In the genomic region with DNA sequence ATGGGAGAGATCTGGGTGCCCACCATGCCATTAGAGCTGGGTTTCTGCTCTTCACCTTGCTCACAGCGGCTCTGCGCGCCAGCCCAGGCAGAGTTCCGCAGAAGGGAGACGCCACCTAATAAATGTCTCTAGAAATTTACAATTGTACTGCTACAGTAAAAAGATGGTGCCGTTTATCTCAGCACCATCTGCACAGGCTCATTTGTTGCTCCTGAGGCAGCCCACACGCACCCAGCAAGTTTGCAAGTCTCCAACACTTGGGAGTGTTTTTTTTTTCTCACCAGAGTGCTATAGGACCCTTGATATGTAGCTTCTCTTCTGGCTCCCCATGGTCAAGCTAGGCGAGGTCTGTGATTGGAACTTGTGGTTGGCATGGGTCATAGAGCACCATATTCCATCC, we compare ENCODE assay signal across 27 mouse cellular contexts. TPM values are rescaled to one million over a fixed set of nuclear protein-coding genes. Genes with fewer than 3 reads are reported as not detected.
DNase-seq lines count a peak whose midpoint lies in the region; ATAC-seq and TF ChIP-seq lines count a peak whose summit lies in the region.
"Had no signal": no experiment of that assay in that cellular context is flagged by ENCODE, and none has a peak within 500 bp of the region (broad histone marks: within the 10 kb centered on the region; RNA-seq: fewer than 3 reads in every experiment).

No protein-coding gene starts in this region.

- no peaks in the 10 kb centered on the region for H3K9me3 ChIP-seq in midbrain, postnatal 0 days (ENCODE audit: low read length)
- H3K9me3 ChIP-seq: embryonic facial prominence, embryonic 13.5 days; embryonic facial prominence, embryonic 15.5 days; forebrain, embryonic 10.5 days; forebrain, embryonic 12.5 days had no signal

- no peak for TF ChIP-seq CTCF in midbrain, postnatal 0 days (IDR thresholded peaks at IDR 0.05)

- H3K4me2 ChIP-seq in midbrain, postnatal 0 days (ENCODE audit: low read depth, low read length, poor library complexity, severe bottlenecking): no peak overlapping the region
- H3K4me2 ChIP-seq: embryonic facial prominence, embryonic 13.5 days; embryonic facial prominence, embryonic 15.5 days; forebrain, embryonic 12.5 days had no signal

- H3K27me3 ChIP-seq in midbrain, postnatal 0 days (ENCODE audit: insufficient read depth, low read length): no peaks in the 10 kb centered on the region
- H3K27me3 ChIP-seq: embryonic facial prominence, embryonic 15.5 days had no signal

- H3K9ac ChIP-seq in midbrain, postnatal 0 days (replicated peaks; ENCODE audit: low read length, poor library complexity, severe bottlenecking): no peak overlapping the region
- H3K9ac ChIP-seq: embryonic facial prominence, embryonic 13.5 days; embryonic facial prominence, embryonic 15.5 days; forebrain, embryonic 12.5 days had no signal

- H3K27ac ChIP-seq in midbrain, postnatal 0 days (ENCODE audit: low read depth, low read length): no peak overlapping the region
- H3K27ac ChIP-seq: embryonic facial prominence, embryonic 13.5 days; embryonic facial prominence, embryonic 15.5 days; forebrain, embryonic 10.5 days; forebrain, embryonic 12.5 days had no signal

- H3K4me3 ChIP-seq in midbrain, postnatal 0 days (ENCODE audit: low read depth, low read length): no peak overlapping the region
- H3K4me3 ChIP-seq: embryonic facial prominence, embryonic 13.5 days; embryonic facial prominence, embryonic 15.5 days; erythroblast, embryonic 14.5 days; forebrain, embryonic 10.5 days; forebrain, embryonic 12.5 days had no signal

- H3K4me1 ChIP-seq in midbrain, postnatal 0 days (ENCODE audit: insufficient read depth, low read length): no peaks in the 10 kb centered on the region
- H3K4me1 ChIP-seq: embryonic facial prominence, embryonic 13.5 days; embryonic facial prominence, embryonic 15.5 days; forebrain, embryonic 12.5 days had no signal

- ATAC-seq in midbrain, postnatal 0 days (ENCODE audit: low FRiP score): no peak
- ATAC-seq: forebrain, embryonic 14.5 days; forebrain, embryonic 16.5 days had no signal

- no peaks in the 10 kb centered on the region for H3K36me3 ChIP-seq in midbrain, postnatal 0 days (ENCODE audit: insufficient read depth, low read length)
- H3K36me3 ChIP-seq: embryonic facial prominence, embryonic 13.5 days; embryonic facial prominence, embryonic 15.5 days; forebrain, embryonic 10.5 days; forebrain, embryonic 12.5 days had no signal

- peak; percentile 37 for DNase-seq in layer of hippocampus, adult 9-11 months
- DNase-seq in layer of hippocampus, postnatal 14 days (ENCODE audit: low spot score in 2 of 2): no peak
- peak; percentile 36 for DNase-seq in right cerebral cortex, adult 18-20 months
- DNase-seq in right cerebral cortex, postnatal 4 days: no peak
- peak; percentile 57 for DNase-seq in brain, adult 2 months (ENCODE audit: low read depth, low spot score)
- DNase-seq in telencephalon, adult 2 months (ENCODE audit: low read depth, low spot score): peak; percentile 33
- no peak for DNase-seq in midbrain, postnatal 0 days (ENCODE audit: low spot score)
- DNase-seq: adrenal gland, adult 8-10 months; adrenal gland, postnatal 14 days; adrenal gland, postnatal 36 days; cerebellum, adult 11 months; cerebellum, adult 18-20 months; cerebellum, adult 8-10 months; cerebellum, adult 9-11 months; cerebellum, postnatal 14 days; cerebellum, postnatal 36 days; embryo, embryonic 11 days had no signal

- WGBS in midbrain, postnatal 0 days: 85% methylated on average over 8 of the region's 8 CpGs

RNA-seq across cellular contexts. Expression of gene Zbtb16, which starts 36.9 kb away (rescaled TPM):
- 10 to 100 TPM; 85.9 to 92.1 TPM for total RNA-seq in layer of hippocampus, postnatal 14 days (2021)
- 8.3 and 12.6 TPM in 2 replicates for total RNA-seq in midbrain, postnatal 0 days (2014; rRNA removed)
- 5.5 and 6.1 TPM in 2 replicates for polyA plus RNA-seq in midbrain, postnatal 0 days (2015; fragmentation: Nextera tagmentation; extraction: Ambion mirVana)
- polyA plus RNA-seq: C2C12 had no signal

RNA-seq across cellular contexts. Expression of gene Htr3a, which starts 38.0 kb away (rescaled TPM):
- total RNA-seq in layer of hippocampus, postnatal 14 days (2021): 10 to 100 TPM; 10.8 to 13.4 TPM
- 0.93 and 1.4 TPM in 2 replicates for total RNA-seq in midbrain, postnatal 0 days (2014; rRNA removed)
- polyA plus RNA-seq in midbrain, postnatal 0 days (2015; fragmentation: Nextera tagmentation; extraction: Ambion mirVana): 0.54 and 0.72 TPM in 2 replicates
- total RNA-seq: common myeloid progenitor, adult 5-6 weeks; MEL had no signal
- polyA plus RNA-seq: C2C12 had no signal

Comparison
In these comparisons a context has a peak if more than half of its experiments do, and no peak if none do; other contexts are left out.
1. DNase-seq: peak in layer of hippocampus, adult 9-11 months (single experiment), right cerebral cortex, adult 18-20 months (single experiment), brain, adult 2 months (single experiment) and telencephalon, adult 2 months (single experiment); none in layer of hippocampus, postnatal 14 days (0 of 2), right cerebral cortex, postnatal 4 days (single experiment) and midbrain, postnatal 0 days (single experiment).